Mouse (Mus musculus) spleen, postnatal 10 days (tissue): Measurements from ENCODE around the gene Sc5d.

ENCODE experiments used
- DNase-seq, 2 experiments: peaks; one replicate each; pipeline ENCODE4 v3.0.0; 2021 to 2022; ENCODE audit warnings: low spot score in 2 of 2

The Sc5d gene

DNA sequence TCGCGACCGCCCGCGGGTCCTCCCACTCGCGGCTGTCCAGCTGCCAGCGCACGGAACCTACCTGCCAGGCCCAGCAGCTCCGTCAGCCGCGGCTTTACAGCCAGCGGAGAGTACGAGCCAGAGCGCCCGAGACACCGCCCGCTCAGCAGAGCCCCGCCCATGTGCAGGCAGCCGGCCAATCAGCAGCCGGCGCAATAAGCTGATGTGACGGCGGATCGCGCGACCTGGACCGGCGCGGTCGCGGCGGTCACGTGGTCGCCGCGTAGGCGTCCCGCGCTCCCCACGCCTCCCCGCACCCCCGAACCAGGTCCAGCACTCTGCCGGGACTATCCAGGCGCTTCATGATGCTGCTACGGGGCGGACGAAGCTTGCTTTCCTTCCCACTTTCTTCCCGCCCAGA lies at the start of gene Sc5d:
Gene Sc5d (minus strand): TSS at position 112 of the 400 bp plus-strand sequence.
- peak; percentile 84 to 95 for DNase-seq

DNA sequence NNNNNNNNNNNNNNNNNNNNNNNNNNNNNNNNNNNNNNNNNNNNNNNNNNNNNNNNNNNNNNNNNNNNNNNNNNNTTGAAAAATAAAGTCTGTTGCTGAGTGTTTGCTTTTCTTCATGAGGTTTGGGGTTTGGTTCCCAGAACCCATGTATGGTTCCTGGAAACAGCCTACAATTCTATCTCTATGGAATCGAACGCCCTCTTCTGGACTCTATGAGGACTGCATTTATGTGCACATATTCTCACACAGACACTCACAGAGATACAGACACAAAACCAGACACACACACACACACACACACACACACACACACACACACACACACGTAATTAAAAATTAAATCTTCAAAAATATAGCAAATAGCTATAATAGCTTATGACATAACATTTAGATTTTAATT lies 47.3 kb upstream of the Sc5d start:
- DNase-seq = no peak

DNA sequence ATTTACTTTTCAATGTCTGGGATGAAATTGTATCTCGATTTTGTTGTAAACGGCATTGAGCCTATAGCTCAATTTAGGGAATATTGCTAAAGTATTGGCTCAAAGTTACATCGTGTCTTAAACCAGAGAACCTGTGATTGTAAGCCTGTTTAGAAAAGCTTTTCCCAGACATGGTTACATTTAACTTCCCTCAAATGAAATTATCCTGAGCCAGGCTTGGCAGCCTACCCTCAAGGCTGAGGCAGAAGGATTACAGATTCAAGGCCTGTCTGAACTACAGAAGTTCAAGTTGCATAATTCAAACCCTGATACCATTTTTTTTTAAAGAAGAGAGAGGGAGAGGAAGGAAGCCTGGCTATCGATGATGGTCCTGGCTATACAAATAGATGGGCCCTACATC lies 39.8 kb upstream of the Sc5d start:
- no peak for DNase-seq

DNA sequence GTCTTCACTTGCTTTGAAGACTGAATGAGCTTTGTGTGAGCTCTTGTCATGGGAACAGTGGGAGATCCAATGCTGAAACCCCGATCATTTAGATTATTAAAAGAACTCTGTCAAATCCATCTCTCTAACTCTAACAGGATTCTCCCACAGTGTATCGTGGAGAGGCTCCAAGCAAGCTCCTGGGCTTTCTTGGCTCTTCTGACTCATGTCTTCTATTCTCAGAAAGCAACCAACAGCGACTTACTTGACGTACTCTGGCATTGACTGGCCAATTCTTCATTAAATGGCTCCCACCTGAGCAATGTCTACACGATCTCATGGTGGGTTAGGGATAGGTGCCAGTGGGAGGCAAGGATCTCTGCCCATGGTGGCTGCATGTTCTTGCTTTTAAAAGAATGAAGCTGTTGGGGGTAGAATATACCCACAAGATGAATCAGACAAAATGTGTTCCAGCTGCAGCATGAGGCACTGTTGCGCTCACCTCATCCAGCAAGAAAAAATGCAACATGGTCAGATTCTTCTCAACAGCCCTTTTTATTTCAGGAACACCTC lies 37.1 kb upstream of the Sc5d start:
- DNase-seq = no peak

DNA sequence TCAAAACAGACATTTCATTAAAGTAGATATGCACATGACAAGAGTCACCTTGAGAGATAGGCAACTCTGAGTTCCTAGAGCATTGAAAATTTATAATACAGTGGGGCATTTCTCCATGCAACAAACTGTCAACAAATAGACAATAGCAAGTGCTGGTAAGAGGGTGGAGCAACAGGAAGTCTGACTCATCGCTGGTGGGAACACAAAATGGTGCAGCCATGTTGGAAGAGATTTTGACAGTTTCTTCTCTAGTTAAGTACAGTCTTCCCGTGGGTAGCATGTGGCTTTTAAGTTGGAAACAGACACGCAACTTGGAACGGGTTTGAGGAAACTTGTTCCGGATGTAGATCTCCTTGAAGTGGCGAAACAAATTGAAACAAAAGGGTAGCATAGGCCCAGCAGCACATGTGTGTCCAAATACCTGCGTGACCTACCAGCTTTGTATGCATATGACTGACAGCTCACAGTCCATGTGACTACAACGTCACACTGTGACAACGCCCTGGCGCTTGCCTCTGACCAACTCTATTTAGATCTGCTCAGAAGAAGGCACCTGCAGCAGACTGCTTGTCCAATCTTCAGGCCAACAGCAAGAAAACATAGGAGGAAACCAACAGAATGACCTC lies 32.4 kb upstream of the Sc5d start:
- no peak for DNase-seq

DNA sequence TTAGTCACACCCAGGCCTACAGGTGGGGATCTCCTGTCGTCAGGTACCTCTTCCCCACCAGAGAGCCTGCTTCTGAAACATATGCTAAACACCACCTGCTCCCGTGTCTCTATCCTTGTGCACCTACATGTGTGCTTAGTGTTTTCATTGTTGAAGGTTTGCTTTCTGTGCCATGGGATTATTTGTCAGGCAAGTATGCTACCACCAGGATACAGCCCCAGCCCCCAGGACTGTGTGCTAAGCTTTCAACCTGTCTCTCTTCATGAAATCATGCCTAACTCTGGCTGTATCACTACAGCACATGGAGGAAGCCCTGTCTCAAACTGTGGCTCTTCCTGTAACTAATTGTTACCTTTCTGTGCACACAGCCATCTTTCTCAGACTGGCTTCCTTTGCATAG lies 30.1 kb upstream of the Sc5d start:
- no peak for DNase-seq

DNA sequence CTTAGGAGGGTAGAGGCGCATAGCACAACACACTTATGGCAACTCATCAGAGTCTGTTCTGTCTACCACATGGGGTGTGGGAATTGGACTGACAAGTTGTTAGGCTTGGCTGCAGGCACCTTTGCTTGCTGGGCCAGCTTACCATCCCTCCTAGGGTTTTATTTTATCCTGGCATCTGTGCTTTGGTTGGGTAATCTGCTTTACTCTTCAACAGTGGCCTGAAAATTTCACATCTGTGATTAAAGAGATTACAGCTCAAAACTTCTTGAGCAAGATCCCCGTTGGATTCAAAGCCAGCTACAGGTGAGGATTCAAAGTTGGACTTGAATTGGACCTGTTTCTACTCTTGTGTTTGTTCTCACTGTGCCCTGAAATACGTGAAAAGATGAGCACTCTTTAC lies 29.5 kb upstream of the Sc5d start:
- no peak for DNase-seq

DNA sequence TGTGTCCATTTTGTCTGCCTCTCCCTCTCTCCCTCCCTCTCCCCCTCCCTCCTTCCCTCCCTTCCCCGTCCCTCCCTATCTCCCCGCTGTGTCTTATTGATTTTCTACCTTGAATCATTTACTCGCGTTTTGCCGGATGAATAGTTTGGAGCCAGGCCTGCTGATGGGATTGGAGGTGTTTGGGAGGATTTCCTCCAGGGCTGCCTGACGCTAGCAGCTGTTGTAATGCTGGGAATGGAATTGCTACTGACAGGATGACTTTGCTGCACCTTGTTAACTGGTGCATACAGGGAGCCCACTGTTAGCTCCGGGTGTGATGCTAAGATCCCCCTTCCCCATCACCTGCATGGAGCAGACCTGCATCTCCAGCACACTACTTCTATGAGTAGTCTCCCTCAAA lies 29.0 kb upstream of the Sc5d start:
- DNase-seq = no peak

DNA sequence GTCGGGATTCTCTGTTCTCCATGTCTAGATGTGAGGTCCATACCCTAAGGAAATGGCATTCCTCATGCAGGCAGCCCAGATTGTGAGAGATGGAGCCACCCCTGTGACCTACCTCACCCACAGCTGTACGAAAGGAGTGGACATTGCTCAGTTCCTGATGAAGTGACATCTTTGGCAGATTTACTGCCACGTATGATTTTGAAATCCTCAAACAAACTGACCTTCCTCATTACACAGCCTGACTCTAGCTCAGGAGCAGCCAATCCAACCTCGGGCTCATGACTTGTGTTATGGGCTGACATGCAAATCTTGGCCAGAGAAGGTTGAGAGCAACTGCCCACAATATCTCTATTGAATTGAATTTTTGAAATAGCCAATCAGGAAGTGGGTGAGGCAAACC lies 15.6 kb upstream of the Sc5d start:
- no peak for DNase-seq

DNA sequence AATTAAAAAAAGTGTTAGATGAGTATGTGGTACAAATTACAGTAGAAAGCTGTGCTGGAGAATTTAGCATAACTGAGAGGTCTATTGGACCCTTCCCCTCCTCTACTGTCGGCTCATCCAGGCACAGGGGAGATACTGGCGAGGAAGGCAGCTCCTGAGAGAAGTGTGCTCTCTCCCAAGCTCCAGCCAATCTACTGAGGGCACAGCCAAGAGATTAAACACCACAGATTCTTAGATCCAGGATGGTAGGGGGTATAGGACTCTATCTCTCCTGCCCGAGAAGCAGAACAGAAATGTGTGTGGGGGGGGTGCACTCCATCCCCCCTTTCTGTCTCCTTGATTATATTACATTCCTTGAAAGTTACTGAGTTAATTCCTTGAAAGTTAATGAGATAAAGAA lies 14.0 kb upstream of the Sc5d start:
- no peak for DNase-seq

DNA sequence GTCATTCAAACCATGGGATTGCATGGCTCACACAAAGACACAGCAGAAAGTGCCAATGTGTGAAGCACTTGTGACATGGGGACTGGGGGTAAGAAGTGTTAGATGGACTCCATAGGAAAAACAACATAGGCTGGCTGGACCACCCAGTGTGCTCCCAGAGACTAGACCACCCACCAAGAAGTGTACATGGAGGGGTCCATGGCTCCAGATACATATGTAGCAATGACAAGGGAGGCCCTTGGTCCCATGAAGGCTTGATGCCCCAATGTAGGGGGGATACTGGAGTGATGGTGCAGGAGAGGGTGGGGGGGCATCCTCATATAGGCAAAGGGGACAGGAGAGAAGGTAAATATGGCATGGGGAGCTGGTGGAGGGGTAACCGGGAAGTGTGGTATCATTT lies 13.6 kb upstream of the Sc5d start:
- no peak for DNase-seq

DNA sequence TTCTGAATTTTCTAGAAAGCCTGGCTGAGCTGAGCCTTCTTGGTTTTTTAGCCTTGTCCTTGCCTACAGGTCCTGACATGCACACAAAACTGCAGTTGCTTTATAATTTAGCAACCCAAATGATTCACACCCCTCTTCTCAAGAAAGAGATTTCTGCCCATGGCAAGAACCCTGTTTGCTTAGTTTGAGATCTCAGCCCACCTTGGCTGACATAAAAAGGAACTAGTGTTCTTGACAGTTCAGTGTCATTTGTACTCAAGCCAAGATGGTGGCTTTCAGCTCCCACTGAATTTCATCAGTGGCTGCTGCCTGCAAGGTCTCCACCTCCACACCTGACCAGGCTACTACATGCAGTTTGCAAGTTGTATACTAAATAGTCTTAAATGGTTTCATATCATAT lies 13.1 kb upstream of the Sc5d start:
- no peak for DNase-seq

DNA sequence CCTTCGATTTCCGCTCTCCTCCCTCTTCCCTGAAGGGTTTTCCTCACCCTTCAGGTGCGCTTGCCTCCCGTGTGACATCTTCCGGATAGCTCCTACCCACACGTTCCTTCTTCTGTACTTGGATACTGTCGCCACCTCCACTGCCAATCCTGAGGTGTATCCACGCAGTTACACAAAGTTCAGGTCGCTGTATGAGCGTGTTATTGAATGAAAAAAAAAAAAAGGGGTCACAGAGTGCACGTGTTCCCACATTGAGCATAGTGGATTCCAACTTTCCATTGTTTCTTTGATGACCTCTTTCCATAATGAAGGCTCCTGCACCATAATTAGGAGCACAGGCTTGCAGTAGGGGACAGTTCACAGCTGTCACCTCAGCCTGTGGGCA lies 11.7 kb upstream of the Sc5d start:
- no peak for DNase-seq

DNA sequence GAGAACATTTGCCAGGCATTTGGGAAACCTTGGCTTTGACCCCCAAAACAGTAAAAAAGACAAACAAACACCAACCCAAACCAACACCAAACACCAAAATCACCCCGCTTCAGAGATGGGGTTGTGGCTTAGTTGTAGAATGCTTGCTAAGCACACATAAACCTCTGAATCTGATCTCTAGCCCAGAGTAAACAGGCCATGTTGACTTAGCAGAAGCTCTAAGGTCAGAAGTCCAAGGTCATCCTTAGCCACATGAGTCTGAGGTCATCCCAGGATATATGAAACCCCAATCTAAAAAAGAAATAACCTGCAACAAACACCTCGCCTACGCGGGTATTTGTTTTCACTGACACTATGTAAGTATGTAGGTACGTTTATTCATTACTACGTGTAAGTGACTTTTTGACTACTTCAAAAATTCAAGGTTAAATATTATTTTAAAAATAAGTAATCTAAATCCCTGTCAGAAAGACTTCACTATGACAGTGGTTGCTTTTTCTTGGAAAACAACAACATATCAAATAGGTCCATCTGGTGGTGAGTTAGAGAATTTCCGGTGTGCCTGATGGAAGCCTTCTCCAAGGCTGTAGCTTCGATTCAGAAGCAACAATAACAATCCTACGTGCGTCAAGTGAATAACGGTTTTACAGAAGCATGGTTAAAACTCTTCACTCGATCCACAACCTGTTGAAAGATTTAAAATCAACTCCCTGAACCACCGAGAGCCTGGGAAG lies 11.1 kb upstream of the Sc5d start:
- DNase-seq = no peak

DNA sequence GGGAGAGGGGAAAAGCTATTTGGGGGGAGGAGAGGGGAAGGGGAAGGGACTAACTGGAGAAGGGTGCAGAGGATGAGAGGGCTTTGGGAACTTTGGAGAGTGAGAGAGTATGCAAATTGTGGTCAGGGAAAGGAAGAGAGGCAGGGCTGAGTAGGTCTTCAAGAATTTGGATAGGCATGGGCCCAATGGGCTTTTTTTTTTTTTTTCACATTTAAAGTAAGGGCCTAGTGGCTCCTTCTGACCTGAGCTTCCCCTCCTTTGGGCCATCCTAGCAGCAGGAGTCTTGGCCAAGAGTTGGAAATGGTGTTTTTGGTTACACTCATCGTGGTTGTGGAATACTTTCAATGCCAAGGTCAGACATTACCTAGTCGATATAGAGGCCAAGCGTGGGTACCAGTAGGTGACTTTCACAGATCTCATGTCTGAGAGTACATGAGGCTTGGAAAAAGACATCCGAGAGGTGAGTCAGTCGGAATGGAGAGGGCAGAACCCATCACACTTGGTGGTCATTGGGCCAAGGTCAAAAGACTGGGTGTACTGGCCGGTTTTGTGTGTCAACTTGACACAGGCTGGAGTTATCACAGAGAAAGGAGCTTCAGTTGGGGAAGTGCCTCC lies 9.7 kb upstream of the Sc5d start:
- DNase-seq = no peak

DNA sequence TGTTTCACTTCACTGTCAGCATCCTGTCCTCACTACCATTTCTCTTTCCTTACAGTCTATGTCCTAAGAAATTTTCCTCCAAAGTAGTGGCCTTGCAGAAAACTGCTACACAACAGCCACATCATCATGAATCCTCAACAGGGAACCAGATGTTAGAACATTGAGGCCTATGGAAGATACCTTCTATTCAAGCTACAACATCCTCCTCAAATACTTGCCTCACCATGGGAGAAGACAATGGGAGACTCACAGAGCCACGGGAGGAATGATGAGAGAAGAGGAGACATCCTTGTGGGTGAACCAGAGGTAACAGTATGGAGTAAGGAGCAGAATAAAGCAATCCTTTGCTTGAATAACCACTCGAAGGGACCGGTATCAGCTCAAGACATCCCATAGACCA lies 9.1 kb upstream of the Sc5d start:
- DNase-seq = no peak

DNA sequence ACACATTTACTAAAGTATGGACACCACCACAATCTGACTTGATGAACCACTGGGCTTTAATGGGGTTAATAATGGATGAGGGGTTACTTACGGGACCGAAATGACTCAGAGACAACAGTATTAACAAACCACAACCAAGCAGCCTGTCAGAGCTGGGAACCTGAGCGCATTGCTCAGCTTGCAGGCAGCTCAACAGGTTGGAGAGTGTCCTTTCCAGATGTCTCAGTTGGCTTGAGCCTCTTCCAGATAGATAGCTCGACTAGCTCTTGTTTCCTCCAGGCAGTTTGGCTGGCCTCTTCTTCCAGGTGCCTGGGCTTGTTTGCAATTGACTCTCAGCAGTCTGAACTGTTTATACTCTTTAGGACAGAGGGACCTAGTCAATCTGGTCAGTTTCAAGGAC lies 8.6 kb upstream of the Sc5d start:
- no peak for DNase-seq

DNA sequence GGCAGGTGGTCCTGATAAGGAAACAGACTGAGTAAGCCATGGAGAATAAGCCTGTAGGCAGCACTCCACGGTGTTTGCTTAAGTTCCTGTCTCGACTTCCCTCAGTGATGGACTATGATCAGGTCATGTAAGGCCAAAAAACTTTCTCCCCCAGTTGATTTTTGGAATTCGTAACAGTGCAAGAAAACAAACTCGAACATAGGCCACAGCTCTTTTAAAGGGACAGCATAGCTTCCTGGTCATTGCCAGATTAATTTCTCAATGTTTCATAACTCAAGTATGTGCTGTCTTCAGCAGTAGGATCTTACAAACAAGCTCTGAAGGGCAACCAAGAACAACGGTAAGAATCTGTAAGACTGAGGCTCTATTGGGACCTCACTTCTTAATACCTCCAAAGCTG lies 7.4 kb upstream of the Sc5d start:
- DNase-seq = no peak

DNA sequence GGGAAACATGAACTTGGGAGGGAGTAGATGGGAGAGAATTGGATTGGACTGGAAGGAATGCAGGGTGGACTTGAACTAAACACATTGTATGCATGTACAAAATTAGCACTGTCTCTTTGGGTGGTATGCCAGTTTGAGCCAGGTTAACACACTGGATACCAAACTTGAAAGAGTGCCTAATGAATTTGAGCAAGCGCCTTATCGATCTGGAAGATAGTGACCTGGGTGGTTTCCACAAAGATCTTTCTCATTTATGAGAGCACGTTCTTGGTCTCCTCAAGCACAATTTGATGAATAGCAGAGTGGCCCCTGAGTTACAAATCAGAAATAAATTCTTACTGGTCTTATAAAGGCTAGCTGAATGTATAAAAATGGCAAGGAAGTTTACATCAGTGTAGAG lies 6.6 kb upstream of the Sc5d start:
- DNase-seq = no peak

DNA sequence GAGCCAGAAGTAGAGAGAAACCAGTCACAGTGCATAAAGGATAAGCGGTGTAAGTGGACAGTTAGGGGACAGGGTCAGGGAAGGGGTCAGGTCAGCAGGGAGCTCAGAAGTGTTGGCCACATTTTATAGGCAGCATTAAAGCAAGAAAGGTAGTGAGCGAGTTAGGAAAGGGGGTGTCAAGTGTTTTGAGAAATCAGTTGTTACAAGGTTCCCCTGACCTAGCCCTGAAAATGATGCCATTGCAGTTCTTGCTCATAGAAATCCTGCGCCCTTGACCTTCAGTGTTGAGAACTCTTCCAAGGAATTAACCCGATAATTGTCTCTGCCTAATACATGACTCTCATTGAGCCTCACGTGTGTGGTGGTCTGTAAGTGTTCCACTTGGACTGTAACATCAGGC lies 6.0 kb upstream of the Sc5d start:
- no peak for DNase-seq

DNA sequence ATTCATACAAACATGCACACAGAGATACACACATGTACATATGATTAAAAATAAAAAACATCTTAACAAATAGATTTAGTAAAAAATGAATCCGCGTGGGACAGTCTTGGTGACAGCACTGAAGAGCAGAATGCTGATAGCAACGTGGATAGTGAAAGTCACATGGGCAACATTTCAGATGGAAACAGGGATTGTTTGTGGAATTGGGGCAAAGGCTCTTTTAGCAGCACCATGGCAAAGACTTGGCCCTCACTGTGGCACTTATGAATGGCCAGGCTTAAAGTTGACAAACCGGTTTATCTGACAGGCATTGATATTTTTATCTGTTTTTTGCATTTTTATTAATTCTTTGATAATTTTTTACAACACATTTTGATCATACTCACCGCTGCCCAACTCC lies 4.3 kb upstream of the Sc5d start:
- no peak for DNase-seq

DNA sequence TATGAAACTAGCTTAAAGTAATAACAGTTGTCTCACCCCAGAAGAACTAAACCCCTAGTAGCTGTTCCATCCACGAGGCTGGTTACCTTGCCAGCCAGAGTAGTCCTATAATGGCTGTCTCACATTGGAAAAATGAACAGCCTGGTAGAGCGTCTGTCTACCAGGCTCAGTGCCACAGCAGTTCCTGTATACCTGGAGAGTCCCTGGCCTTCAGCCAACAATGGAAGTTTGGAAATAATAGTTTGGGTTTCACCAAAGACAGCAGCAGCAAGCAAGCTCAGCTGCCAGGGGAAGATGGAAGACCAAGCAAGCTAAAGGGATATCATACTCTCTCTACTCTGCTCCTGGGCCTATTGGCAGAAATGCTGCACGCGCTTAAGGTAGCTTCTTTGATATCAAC lies 1.3 kb upstream of the Sc5d start:
- DNase-seq = no peak

DNA sequence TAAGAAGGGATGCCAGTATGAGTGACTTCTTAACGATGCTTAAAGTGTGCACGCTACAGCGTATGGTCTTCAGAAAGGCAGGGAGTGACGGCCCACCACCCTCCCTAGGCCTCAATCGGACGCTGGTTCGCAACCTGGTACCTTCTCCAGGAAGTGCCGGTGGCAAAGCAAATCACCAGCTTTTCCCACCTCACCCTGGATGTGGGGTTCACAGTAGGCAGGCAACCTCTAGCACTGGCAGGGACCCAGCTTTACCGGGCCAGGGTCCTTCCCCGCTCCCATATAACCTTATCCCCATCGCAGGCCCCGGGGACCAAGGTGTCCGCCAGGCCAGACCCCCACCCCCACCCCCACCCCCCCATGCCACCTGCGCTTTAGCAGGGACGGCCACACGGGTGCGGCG lies 346 bp downstream of the Sc5d start:
- DNase-seq = peak; percentile 37 to 45
